Mouse (Mus musculus): Measurements from ENCODE around the gene Slc12a8.

The Slc12a8 gene

GRCm38 (mm10) chr16:33704289-33704688 lies 187.2 kb downstream of the Slc12a8 start:
- no peak for DNase-seq

- no peak for DNase-seq
These were observed 188.1 kb downstream of the Slc12a8 start for GRCm38 (mm10) chr16:33705258-33705657.

GRCm38 (mm10) chr16:33706111-33706890 lies 189.2 kb downstream of the Slc12a8 start:
- no peak for DNase-seq

- no peak for DNase-seq
These were observed 190.9 kb downstream of the Slc12a8 start for GRCm38 (mm10) chr16:33708031-33708430.

GRCm38 (mm10) chr16:33708585-33709397 lies 191.7 kb downstream of the Slc12a8 start:
- no peak for DNase-seq

Data from right cerebral cortex, postnatal 25 days (tissue).